Mouse (Mus musculus): ENCODE data around the gene 4930503B20Rik. TPM values are rescaled to one million over a fixed set of nuclear protein-coding genes. Genes with fewer than 3 reads are reported as not detected.

Gene 4930503B20Rik
- total RNA-seq, 2 experiments from 2014 or later, result 0.20 TPM; not detected in 1

- intact Hi-C loops (cut with DNase I), result no loop called here
- no peak for DNase-seq
Observed at GRCm38 (mm10) chr3:146601205-146601604, 49.9 kb downstream of the 4930503B20Rik start.

GRCm38 (mm10) chr3:146599198-146599900, 51.8 kb downstream of the 4930503B20Rik start:
- intact Hi-C loops (cut with DNase I), result no loop called here
- no peak for DNase-seq

GRCm38 (mm10) chr3:146598411-146598810, 52.7 kb downstream of the 4930503B20Rik start:
- no peak for DNase-seq
- intact Hi-C loops (cut with DNase I), result no loop called here

- no peak for DNase-seq
- intact Hi-C loops (cut with DNase I), result no loop called here
Observed at GRCm38 (mm10) chr3:146596864-146597263, 54.3 kb downstream of the 4930503B20Rik start.

- intact Hi-C loops (cut with DNase I), result no loop called here
- DNase-seq, result no peak
Observed at GRCm38 (mm10) chr3:146596387-146596786, 54.7 kb downstream of the 4930503B20Rik start.

- intact Hi-C loops (cut with DNase I), result no loop called here
Observed at GRCm38 (mm10) chr3:146595440-146595839, 55.7 kb downstream of the 4930503B20Rik start.

More at GRCm38 (mm10) chr3:146595440-146595839, 55.7 kb downstream of the 4930503B20Rik start:
- no peak for DNase-seq

Other genes with a start within 250 kb of the 4930503B20Rik start
- gene Ssx2ip, start 246.7 kb downstream of the 4930503B20Rik start, total RNA-seq (2021), result 10 to 100 TPM; 80.7 to 81.5 TPM
- gene Ctbs, start 201.5 kb downstream of the 4930503B20Rik start, total RNA-seq (2021), result 1 to 10 TPM; 4.7 to 5.9 TPM
- 1 to 10 TPM; 5.0 to 8.3 TPM for gene Spata1, start 151.6 kb downstream of the 4930503B20Rik start, total RNA-seq (2021)
- gene Gng5, start 151.5 kb downstream of the 4930503B20Rik start, total RNA-seq (2021), result 10 to 100 TPM; 50.3 to 68.4 TPM
- gene Rpf1, start 129.9 kb downstream of the 4930503B20Rik start, total RNA-seq (2021), result 10 to 100 TPM; 22.5 to 24.5 TPM
- under 1 TPM; 0.18 to 0.38 TPM for gene Uox, start 80.9 kb downstream of the 4930503B20Rik start, total RNA-seq (2021)
- gene Dnase2b, start 35.7 kb downstream of the 4930503B20Rik start, total RNA-seq (2021), result not detected
- under 1 TPM in 1 of 2 experiments, not detected in 1; 0.48 TPM for gene Samd13, start 34.3 kb upstream of the 4930503B20Rik start, total RNA-seq (2021)
- gene Prkacb, start 161.7 kb upstream of the 4930503B20Rik start, total RNA-seq (2021), result 100 to 1,000 TPM; 331 to 372 TPM
- gene Ttll7, start 201.1 kb upstream of the 4930503B20Rik start, total RNA-seq (2021), result 10 to 100 TPM; 48.8 to 49.4 TPM

Measured in left cerebral cortex, postnatal 4 days (tissue).